Mouse (Mus musculus) cerebellum, adult 2 months (tissue): ENCODE measurements around the gene Mtm1.

ENCODE experiments used
- CTCF ChIP-seq: fragments of 200-500 bp; IDR thresholded peaks from 2 replicates; pipeline ENCODE4 v1.5.1; 2011; ENCODE audit warnings: low read depth, mild to moderate bottlenecking, control low read depth, low read length, moderate library complexity, borderline replicate concordance; ENCODE audit not compliant: insufficient read depth
- POLR2A ChIP-seq: fragments of 200-500 bp; IDR thresholded peaks from 2 replicates; pipeline ENCODE4 v1.6.1; 2011; ENCODE audit warnings: low read length, control low read depth, borderline replicate concordance; ENCODE audit not compliant: insufficient read depth

DNA sequence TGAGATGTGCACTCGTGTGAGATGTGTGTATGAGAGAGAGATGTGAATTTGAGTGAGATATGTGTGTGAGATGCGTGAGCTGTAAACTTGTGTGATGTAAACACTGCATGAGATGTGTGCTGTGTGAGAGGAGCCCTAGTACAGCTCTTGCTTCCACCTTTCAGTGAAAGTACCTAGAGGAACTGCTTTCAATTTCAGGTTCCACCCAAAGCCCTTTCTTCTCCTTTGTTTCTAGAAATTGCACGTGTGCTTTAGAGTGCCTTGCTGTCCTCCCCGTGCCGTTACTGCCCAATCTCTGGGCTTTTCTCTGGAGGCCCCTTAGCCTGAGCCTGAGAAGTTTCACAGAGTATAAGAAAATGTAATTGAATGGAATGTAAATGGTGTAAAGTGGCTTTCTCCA, 16.3 kb downstream of the Mtm1 start:
- TF ChIP-seq CTCF = no peak
- no peak for TF ChIP-seq POLR2A
